Mouse (Mus musculus): ENCODE data around the gene C530025M09Rik.

C530025M09Rik gene

DNA sequence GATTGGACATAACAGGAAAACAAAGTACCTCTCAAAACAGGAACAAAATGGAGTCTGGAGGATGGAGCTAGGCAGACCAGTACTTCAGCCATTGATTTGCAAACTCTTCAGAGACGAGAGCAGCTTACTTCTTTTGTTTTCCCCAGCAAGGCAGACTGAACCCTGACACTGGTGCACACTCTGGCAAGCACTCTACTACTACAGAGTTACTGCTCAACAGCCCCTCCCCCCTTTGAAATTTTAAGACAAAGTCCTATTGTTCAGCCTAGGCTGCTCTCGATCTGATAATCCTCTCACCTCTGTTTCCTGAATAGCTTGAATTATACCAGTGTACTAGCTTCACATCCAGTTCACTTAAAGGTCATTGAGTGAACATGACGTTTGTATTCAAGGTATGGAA is 32.4 kb downstream of the C530025M09Rik start:
- no peak for DNase-seq

Data from cerebellum, postnatal 25 days (tissue).